Comparison of ENCODE assay signal across 8 mouse cellular contexts in the genomic region with DNA sequence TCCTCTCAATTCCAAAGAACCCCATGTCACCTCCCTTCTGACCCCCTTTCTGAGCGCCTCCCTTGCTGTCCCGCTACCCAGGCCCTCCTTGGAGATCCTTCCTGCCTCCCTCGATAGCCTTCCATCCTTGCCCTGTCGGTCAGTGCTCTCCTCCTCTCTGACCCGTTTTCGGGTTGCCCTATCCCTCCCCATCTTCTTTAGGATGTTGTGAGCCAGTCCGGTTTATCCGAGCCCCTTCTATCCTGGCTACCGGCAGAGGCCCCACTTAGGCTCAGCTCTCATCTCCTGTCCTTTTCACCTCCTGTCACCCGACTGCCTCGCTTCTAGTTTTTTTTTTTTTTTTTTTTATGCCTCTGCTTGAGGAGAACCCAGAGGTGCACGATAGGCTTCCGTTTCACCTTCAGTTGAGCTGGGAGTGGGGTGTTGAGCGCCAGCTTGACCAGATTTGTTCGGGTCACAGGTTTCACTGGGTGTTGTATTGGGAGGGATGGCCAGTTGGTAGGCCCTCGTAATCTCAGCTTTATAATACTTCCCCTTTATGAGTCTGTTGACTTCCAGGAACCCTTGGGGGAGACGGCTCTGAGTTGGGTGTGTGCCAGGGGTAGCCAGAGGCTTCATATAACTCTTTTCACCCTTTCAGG. TPM values are rescaled to one million over a fixed set of nuclear protein-coding genes. Genes with fewer than 3 reads are reported as not detected.
DNase-seq lines count a peak whose midpoint lies in the region; ATAC-seq and TF ChIP-seq lines count a peak whose summit lies in the region.

No protein-coding gene starts in this region.

- peak overlapping the region; percentile 87 for H3K27ac ChIP-seq in embryonic facial prominence, embryonic 14.5 days (replicated peaks; ENCODE audit: low read depth, low read length)
- H3K27ac ChIP-seq in hindbrain, embryonic 11.5 days (ENCODE audit: low read depth, low read length), result 0 out of 2 replicates have a peak overlapping the region, but pooled peaks have one; percentile 54
- H3K27ac ChIP-seq in liver, adult 2 months (replicated peaks; ENCODE audit: insufficient read depth, low read depth, low read length), result peak overlapping the region; percentile 79

- peak overlapping the region; percentile 95 for H3K9ac ChIP-seq in embryonic facial prominence, embryonic 14.5 days (ENCODE audit: low read depth, low read length)
- peak overlapping the region; percentile 79 for H3K9ac ChIP-seq in hindbrain, embryonic 11.5 days (ENCODE audit: low read depth, low read length)
- peak overlapping the region; percentile 92 for H3K9ac ChIP-seq in liver, adult 2 months (ENCODE audit: low read depth, low read length)

- peak; percentile 59 for DNase-seq in adrenal gland, adult 2 months
- no peak for DNase-seq in adrenal gland, adult 8-10 months
- peak; percentile 54 for DNase-seq in CD4-positive, CD25-positive, alpha-beta regulatory T cell, adult 2 months (ENCODE audit: low read depth, low spot score)
- no peak for DNase-seq in embryonic facial prominence, embryonic 14.5 days (ENCODE audit: low spot score)
- DNase-seq in hindbrain, embryonic 11.5 days (ENCODE audit: low spot score), result no peak
- peak; percentile 29 for DNase-seq in liver, adult 2 months (ENCODE audit: extremely low read depth, low read depth, low spot score)
- DNase-seq in frontal cortex, postnatal 25 days (ENCODE audit: low spot score in 2 of 2), result no peak

- H3K79me2 ChIP-seq in liver, adult 2 months (ENCODE audit: control insufficient read depth, insufficient read depth, low read length), result peaks cover 12% of the 10 kb centered on the region; the same call in 1 of the 2 replicates

- H3K9me3 ChIP-seq in embryonic facial prominence, embryonic 14.5 days (ENCODE audit: control insufficient read depth, low read length), result no peaks in the 10 kb centered on the region
- H3K9me3 ChIP-seq in hindbrain, embryonic 11.5 days (ENCODE audit: control insufficient read depth, low read length), result no peaks in the 10 kb centered on the region

- peaks cover 20% of the 10 kb centered on the region; the same call in 1 of the 2 replicates for H3K36me3 ChIP-seq in embryonic facial prominence, embryonic 14.5 days (ENCODE audit: control insufficient read depth, insufficient read depth, low read length)
- H3K36me3 ChIP-seq in hindbrain, embryonic 11.5 days (ENCODE audit: control insufficient read depth, insufficient read depth, low read length), result no peaks in the 10 kb centered on the region
- no peaks in the 10 kb centered on the region for H3K36me3 ChIP-seq in liver, adult 2 months (ENCODE audit: control insufficient read depth, insufficient read depth, low read length)

- H3K27me3 ChIP-seq in embryonic facial prominence, embryonic 14.5 days (replicated peaks; ENCODE audit: control insufficient read depth, insufficient read depth, low read length), result no peaks in the 10 kb centered on the region
- H3K27me3 ChIP-seq in hindbrain, embryonic 11.5 days (ENCODE audit: control insufficient read depth, insufficient read depth, low read length), result no peaks in the 10 kb centered on the region
- H3K27me3 ChIP-seq in liver, adult 2 months (ENCODE audit: control insufficient read depth, insufficient read depth, low read length), result no peaks in the 10 kb centered on the region

- TF ChIP-seq POLR2A in liver, adult 2 months (IDR thresholded peaks at IDR 0.05; ENCODE audit: extremely low read depth, insufficient read depth, low read length), result no peak

- H3K4me2 ChIP-seq in embryonic facial prominence, embryonic 14.5 days (ENCODE audit: low read depth, low read length), result peak overlapping the region; percentile 75
- peak overlapping the region; percentile 92 for H3K4me2 ChIP-seq in hindbrain, embryonic 11.5 days (replicated peaks; ENCODE audit: low read depth, low read length)

- peaks cover 20% of the 10 kb centered on the region for H3K4me1 ChIP-seq in embryonic facial prominence, embryonic 14.5 days (ENCODE audit: control insufficient read depth, insufficient read depth, low read length)
- H3K4me1 ChIP-seq in hindbrain, embryonic 11.5 days (replicated peaks; ENCODE audit: control insufficient read depth, insufficient read depth, low read length), result no peaks in the 10 kb centered on the region
- H3K4me1 ChIP-seq in liver, adult 2 months (ENCODE audit: control insufficient read depth, insufficient read depth, low read length), result peaks cover 32% of the 10 kb centered on the region

- no peak for TF ChIP-seq CTCF in liver, adult 2 months (IDR thresholded peaks at IDR 0.05; ENCODE audit: low read depth, low read length)

- H3K4me3 ChIP-seq in embryonic facial prominence, embryonic 14.5 days (ENCODE audit: low read depth, low read length), result peak overlapping the region; percentile 84
- H3K4me3 ChIP-seq in hindbrain, embryonic 11.5 days (ENCODE audit: low read depth, low read length), result peak overlapping the region; percentile 77
- H3K4me3 ChIP-seq in liver, adult 2 months (ENCODE audit: insufficient read depth, low read depth, low read length), result peak overlapping the region; percentile 76

- 4% methylated on average over 17 of the region's 17 CpGs for WGBS in embryonic facial prominence, embryonic 14.5 days
- 8% methylated on average over 17 of the region's 17 CpGs for WGBS in hindbrain, embryonic 11.5 days
- WGBS in liver, adult 2 months, result under 1% methylated on average over 16 of the region's 17 CpGs

- no peak for ATAC-seq in embryonic facial prominence, embryonic 14.5 days (ENCODE audit: low read depth)
- ATAC-seq in hindbrain, embryonic 11.5 days (ENCODE audit: low FRiP score), result peak; percentile 64
- ATAC-seq in monocyte, adult 5-6 weeks (replicated peaks; ENCODE audit: insufficient number of reproducible peaks, low FRiP score, low TSS enrichment, poor library complexity, severe bottlenecking), result peak; percentile 44

RNA-seq across cellular contexts. Expression of a gene that starts 0.7 kb away (rescaled TPM):
- 10 to 100 TPM; 39.3 to 60.3 TPM for total RNA-seq in adrenal gland, adult 2 months (2021)
- 58.0 and 65.5 TPM in 2 replicates for polyA plus RNA-seq in adrenal gland, adult 2 months (2012; rRNA removed)
- 10 to 100 TPM; 38.8 to 50.6 (median 45.4) TPM for total RNA-seq in adrenal gland, adult 8-10 months (2022)
- 2.9 and 3.0 TPM in 2 replicates for polyA plus RNA-seq in embryonic facial prominence, embryonic 14.5 days (2014; fragmentation: Nextera tagmentation; extraction: Ambion mirVana)
- polyA plus RNA-seq in hindbrain, embryonic 11.5 days (2014; fragmentation: Nextera tagmentation; extraction: Ambion mirVana), result 1.7 and 3.5 TPM in 2 replicates
- total RNA-seq in liver, adult 2 months (2014; rRNA removed), result 3.0 and 3.2 TPM in 2 replicates
- 9.7 and 13.7 TPM in 2 replicates for polyA plus RNA-seq in liver, adult 2 months (2012; rRNA removed)
- 4.7 to 13.9 TPM (median 9.0 TPM) in 3 replicates for total RNA-seq in monocyte, adult 5-6 weeks (2017)

RNA-seq across cellular contexts. Expression of a gene that starts 25.6 kb away (rescaled TPM):
- total RNA-seq in adrenal gland, adult 2 months (2021), result 1 to 10 TPM; 1.5 to 1.8 TPM
- 2.8 and 3.3 TPM in 2 replicates for polyA plus RNA-seq in adrenal gland, adult 2 months (2012; rRNA removed)
- 1 to 10 TPM; 2.6 to 3.4 (median 3.2) TPM for total RNA-seq in adrenal gland, adult 8-10 months (2022)
- polyA plus RNA-seq in embryonic facial prominence, embryonic 14.5 days (2014; fragmentation: Nextera tagmentation; extraction: Ambion mirVana), result 8.9 and 9.4 TPM in 2 replicates
- polyA plus RNA-seq in hindbrain, embryonic 11.5 days (2014; fragmentation: Nextera tagmentation; extraction: Ambion mirVana), result 1.8 and 2.9 TPM in 2 replicates
- total RNA-seq in liver, adult 2 months (2014; rRNA removed), result 0.28 and 0.67 TPM in 2 replicates
- polyA plus RNA-seq in liver, adult 2 months (2012; rRNA removed), result 0.31 and 1.0 TPM in 2 replicates
- total RNA-seq in monocyte, adult 5-6 weeks (2017), result 96.3 to 128 TPM (median 103 TPM) in 3 replicates

RNA-seq across cellular contexts. Expression of a gene that starts 56.3 kb away (rescaled TPM):
- 10 to 100 TPM; 31.3 to 39.2 TPM for total RNA-seq in adrenal gland, adult 2 months (2021)
- polyA plus RNA-seq in adrenal gland, adult 2 months (2012; rRNA removed), result 118 and 122 TPM in 2 replicates
- total RNA-seq in adrenal gland, adult 8-10 months (2022), result 10 to 100 TPM; 39.2 to 62.8 (median 49.0) TPM
- 30.6 and 35.7 TPM in 2 replicates for polyA plus RNA-seq in embryonic facial prominence, embryonic 14.5 days (2014; fragmentation: Nextera tagmentation; extraction: Ambion mirVana)
- polyA plus RNA-seq in hindbrain, embryonic 11.5 days (2014; fragmentation: Nextera tagmentation; extraction: Ambion mirVana), result 27.6 and 29.5 TPM in 2 replicates
- 10.4 and 13.2 TPM in 2 replicates for total RNA-seq in liver, adult 2 months (2014; rRNA removed)
- 27.8 and 33.6 TPM in 2 replicates for polyA plus RNA-seq in liver, adult 2 months (2012; rRNA removed)
- total RNA-seq in monocyte, adult 5-6 weeks (2017), result 1.3 to 6.9 TPM (median 5.1 TPM) in 3 replicates

Comparison
In these comparisons a context has a peak if more than half of its experiments do, and no peak if none do; other contexts are left out.
1. DNase-seq: peak in adrenal gland, adult 2 months (single experiment), CD4-positive, CD25-positive, alpha-beta regulatory T cell, adult 2 months (single experiment) and liver, adult 2 months (single experiment); none in adrenal gland, adult 8-10 months (single experiment), embryonic facial prominence, embryonic 14.5 days (single experiment), hindbrain, embryonic 11.5 days (single experiment) and frontal cortex, postnatal 25 days (0 of 2).
2. RNA of a gene that starts 25.6 kb away (total RNA-seq): 96.3 to 128 TPM in monocyte, adult 5-6 weeks; 2.6 to 3.4 TPM in adrenal gland, adult 8-10 months, 1.5 to 1.8 TPM in adrenal gland, adult 2 months and 0.28 to 0.67 TPM in liver, adult 2 months; every median in the first group is over 10 times any median in the second.
3. Peak in every context shown above with its lines, with median percentiles within 50 percentile points of each other: H3K27ac ChIP-seq, H3K4me3 ChIP-seq and H3K9ac ChIP-seq.